Mouse (Mus musculus) neural tube, embryonic 14.5 days (tissue): ENCODE data around the gene Csmd2. TPM values are rescaled to one million over a fixed set of nuclear protein-coding genes. Genes with fewer than 3 reads are reported as not detected.

Source experiments
- ATAC-seq: fragments of 200-750 bp; cut with Nextera tagmentation; 2 replicates; pipeline ENCODE4 v1.8.0; 2017; ENCODE audit warnings: low read depth, mild to moderate bottlenecking, moderate TSS enrichment, moderate library complexity
- H3K27ac ChIP-seq: fragments of 300-500 bp; sonication (generic); 2 replicates; pipeline ENCODE4 v1.5.1; 2014; ENCODE audit warnings: low read depth, mild to moderate bottlenecking, control low read depth, low read length, moderate library complexity, mixed read lengths
- H3K27me3 ChIP-seq: fragments of 300-500 bp; sonication (generic); 2 replicates; pipeline ENCODE4 v1.6.1; 2014; ENCODE audit warnings: low read length; ENCODE audit not compliant: control insufficient read depth, insufficient read depth
- H3K36me3 ChIP-seq: fragments of 300-500 bp; sonication (generic); 2 replicates; pipeline ENCODE4 v1.6.1; 2014; ENCODE audit warnings: low read length, mixed read lengths; ENCODE audit not compliant: control insufficient read depth, insufficient read depth
- H3K4me1 ChIP-seq: fragments of 300-500 bp; sonication (generic); 2 replicates; pipeline ENCODE4 v1.6.1; 2014; ENCODE audit warnings: low read length; ENCODE audit not compliant: control insufficient read depth, insufficient read depth
- H3K4me2 ChIP-seq: fragments of 300-500 bp; sonication (generic); 2 replicates; pipeline ENCODE4 v1.6.1; 2014; ENCODE audit warnings: mild to moderate bottlenecking, low read depth, low read length, control low read depth
- H3K4me3 ChIP-seq: fragments of 300-500 bp; sonication (generic); 2 replicates; pipeline ENCODE4 v1.5.1; 2014; ENCODE audit warnings: low read depth, low read length, control low read depth, mixed read lengths
- H3K9ac ChIP-seq: fragments of 300-500 bp; sonication (generic); replicated peaks from 2 replicates; pipeline ENCODE4 v1.6.1; 2014; ENCODE audit warnings: low read depth, mild to moderate bottlenecking, control low read depth, low read length, mixed read lengths
- H3K9me3 ChIP-seq: fragments of 300-500 bp; sonication (generic); 2 replicates; pipeline ENCODE4 v1.6.1; 2016; ENCODE audit warnings: low read length; ENCODE audit not compliant: control insufficient read depth
- WGBS: fragments of 180-500 bp; shearing (Covaris S2); extraction: QIAGEN DNeasy Blood & Tissue Kit; methylation state at CpG from one replicate; pipeline ENCODE4 v1.1.7; 2014; 5-methylcytosine and 5-hydroxymethylcytosine counted together
- polyA plus RNA-seq: library from polyadenylated mRNA; unstranded; fragments of >200 nt; fragmentation: Nextera tagmentation; extraction: Ambion mirVana; gene quantifications from 2 replicates; pipeline ENCODE4 v1.2.1, GENCODE M21; 2014

The Csmd2 gene
- polyA plus RNA-seq, 1 experiment from 2014 or later: 14.5 TPM

DNA sequence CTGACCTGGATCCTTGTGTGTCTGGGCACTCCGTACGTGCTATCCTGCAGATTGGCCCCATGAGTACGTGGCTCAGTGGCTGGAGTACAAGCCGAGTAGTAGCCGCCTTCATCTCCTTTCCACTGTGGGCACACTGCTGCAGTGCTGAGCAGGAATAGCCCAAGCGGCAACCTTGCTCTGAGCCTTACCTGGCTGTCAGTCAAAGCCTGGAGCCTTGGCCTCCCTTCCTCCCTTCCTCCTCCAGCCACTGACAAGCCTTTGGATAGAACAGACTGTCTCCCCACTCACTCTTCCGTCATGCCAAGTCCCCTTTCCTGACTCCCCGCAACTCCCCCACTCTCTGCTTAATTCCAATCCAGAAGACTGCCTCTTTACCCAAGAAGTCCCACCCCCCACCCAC, 135.6 kb downstream of the Csmd2 start:
- Histone ChIP-seq H3K27me3 (no peaks in the 10 kb centered on the region), H3K36me3 (no peaks in the 10 kb centered on the region), H3K9me3 (no peaks in the 10 kb centered on the region; the same call in 1 of the 2 replicates), H3K4me3 (no peak overlapping the region), H3K9ac (no peak overlapping the region), H3K27ac (no peak overlapping the region), H3K4me1 (no peaks in the 10 kb centered on the region), H3K4me2 (no peak overlapping the region)
- WGBS: 71% methylated on average over 8 of the region's 8 CpGs
- ATAC-seq: no peak

DNA sequence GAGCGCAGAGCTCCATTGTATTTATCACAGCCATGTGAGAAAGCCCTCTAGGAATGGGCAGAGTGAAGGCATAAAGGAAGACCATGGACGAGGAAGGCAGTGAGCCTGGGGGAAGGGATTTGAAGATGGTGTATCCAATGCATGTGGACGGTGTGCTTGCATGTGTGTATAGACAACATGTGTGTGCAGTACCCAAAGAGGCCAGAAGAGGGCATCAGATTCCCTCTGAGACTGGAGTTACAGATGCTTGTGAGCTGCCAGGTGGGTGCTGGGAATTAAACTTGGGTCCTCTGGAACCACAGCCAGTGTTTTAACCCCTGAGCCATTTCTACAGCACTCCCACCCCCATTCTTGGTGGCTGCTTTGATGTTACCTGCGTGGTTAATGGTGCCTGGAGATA, 137.1 kb downstream of the Csmd2 start:
- no peaks in the 10 kb centered on the region; the same call in 1 of the 2 replicates for H3K9me3 ChIP-seq
- ATAC-seq: no peak
- H3K27ac ChIP-seq: no peak overlapping the region
- H3K27me3 ChIP-seq: no peaks in the 10 kb centered on the region
- 65% methylated on average over 4 of the region's 4 CpGs for WGBS
- H3K9ac ChIP-seq: no peak overlapping the region
- no peak overlapping the region for H3K4me2 ChIP-seq
- no peaks in the 10 kb centered on the region for H3K4me1 ChIP-seq
- no peak overlapping the region for H3K4me3 ChIP-seq
- H3K36me3 ChIP-seq: no peaks in the 10 kb centered on the region

DNA sequence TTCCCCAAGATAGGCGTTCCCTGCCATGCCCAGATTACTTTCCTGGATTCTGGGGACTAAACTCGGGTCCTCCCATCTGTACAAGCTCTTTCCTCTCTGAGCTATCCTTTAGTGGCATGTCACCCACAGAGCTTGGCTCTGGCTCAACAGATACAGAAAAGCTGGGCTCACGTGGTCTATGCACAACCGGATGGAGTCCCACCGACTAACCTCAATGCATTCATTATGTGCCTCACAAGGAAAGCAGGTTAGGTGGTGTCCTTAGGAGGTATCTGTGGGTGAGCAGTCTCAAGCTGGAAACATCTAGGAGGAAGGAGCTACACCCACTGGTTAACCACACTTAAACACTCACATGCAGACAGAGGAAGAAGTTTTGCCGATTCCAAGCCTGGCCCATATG, 140.9 kb downstream of the Csmd2 start:
- Histone ChIP-seq H3K4me1 (peaks cover 5% of the 10 kb centered on the region; the same call in 1 of the 2 replicates), H3K4me2 (no peak overlapping the region), H3K4me3 (no peak overlapping the region), H3K36me3 (no peaks in the 10 kb centered on the region), H3K9ac (no peak overlapping the region), H3K9me3 (no peaks in the 10 kb centered on the region; the same call in 1 of the 2 replicates), H3K27me3 (no peaks in the 10 kb centered on the region), H3K27ac (no peak overlapping the region)
- no peak for ATAC-seq
- 72% methylated on average over 6 of the region's 6 CpGs for WGBS

- no peak for ATAC-seq
- Histone ChIP-seq H3K4me3 (no peak overlapping the region), H3K27me3 (no peaks in the 10 kb centered on the region), H3K4me1 (peaks cover 14% of the 10 kb centered on the region), H3K9me3 (no peaks in the 10 kb centered on the region), H3K27ac (no peak overlapping the region), H3K4me2 (no peak overlapping the region), H3K36me3 (no peaks in the 10 kb centered on the region), H3K9ac (no peak overlapping the region)
- 57% methylated on average over 4 of the region's 4 CpGs for WGBS
Measured at GRCm38 (mm10) chr4:128130611-128131142, 143.0 kb downstream of the Csmd2 start.

- H3K4me2 ChIP-seq: no peak overlapping the region
Measured at GRCm38 (mm10) chr4:128131666-128132065, 144.0 kb downstream of the Csmd2 start.

GRCm38 (mm10) chr4:128132876-128133646, 145.4 kb downstream of the Csmd2 start:
- WGBS: 54% methylated on average over 11 of the region's 11 CpGs
- no peak overlapping the region for H3K27ac ChIP-seq

More at GRCm38 (mm10) chr4:128131666-128132065, 144.0 kb downstream of the Csmd2 start:
- no peak overlapping the region for H3K27ac ChIP-seq
- ATAC-seq: no peak
- H3K9ac ChIP-seq: no peak overlapping the region
- no peaks in the 10 kb centered on the region for H3K27me3 ChIP-seq
- WGBS: 80% methylated on average over 4 of the region's 4 CpGs
- peaks cover 14% of the 10 kb centered on the region for H3K4me1 ChIP-seq
- no peak overlapping the region for H3K4me3 ChIP-seq
- no peaks in the 10 kb centered on the region for H3K36me3 ChIP-seq
- no peaks in the 10 kb centered on the region for H3K9me3 ChIP-seq

DNA sequence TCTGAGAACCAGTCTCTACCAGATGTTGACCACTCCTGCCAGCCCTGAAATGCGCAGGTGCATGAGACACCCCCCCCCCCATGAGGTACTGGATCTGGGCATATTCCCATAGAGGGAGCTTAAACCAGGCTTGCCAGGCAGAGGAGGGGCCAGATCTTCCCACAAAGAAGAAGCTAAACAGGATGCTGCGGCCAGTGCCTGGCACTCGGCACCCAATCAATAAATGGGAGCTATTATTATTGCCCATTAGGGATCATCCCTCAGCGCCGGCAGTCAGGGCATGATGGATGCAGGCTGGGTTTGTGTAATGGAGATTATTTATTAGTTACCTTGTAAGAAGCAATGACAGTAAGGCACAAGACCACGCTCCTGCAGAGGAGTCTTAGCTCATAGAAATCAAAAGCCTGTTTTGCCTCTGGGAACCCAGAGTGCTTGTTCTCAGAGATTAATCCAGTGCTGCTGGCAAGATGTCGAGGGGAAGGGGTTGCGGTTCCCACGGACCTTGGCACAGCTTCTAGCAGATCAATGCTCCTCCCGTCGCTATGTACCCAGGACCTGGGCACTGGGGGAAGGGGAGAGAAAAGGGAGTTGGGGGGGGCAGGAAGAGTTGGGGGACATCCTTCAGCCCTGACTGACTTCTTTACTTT, 146.8 kb downstream of the Csmd2 start:
- Histone ChIP-seq H3K4me1 (peaks cover 14% of the 10 kb centered on the region), H3K9ac (no peak overlapping the region), H3K4me3 (no peak overlapping the region), H3K27ac (peak overlapping the region; percentile 58; the same call in 1 of the 2 replicates), H3K4me2 (0 out of 2 replicates have a peak overlapping the region, but pooled peaks have one; percentile 3), H3K36me3 (no peaks in the 10 kb centered on the region), H3K27me3 (no peaks in the 10 kb centered on the region), H3K9me3 (no peaks in the 10 kb centered on the region)
- ATAC-seq: peak; percentile 77
- WGBS: 39% methylated on average over 11 of the region's 11 CpGs

More at GRCm38 (mm10) chr4:128132876-128133646, 145.4 kb downstream of the Csmd2 start:
- Histone ChIP-seq H3K4me3 (no peak overlapping the region), H3K4me1 (peaks cover 14% of the 10 kb centered on the region), H3K9me3 (no peaks in the 10 kb centered on the region), H3K36me3 (no peaks in the 10 kb centered on the region), H3K4me2 (no peak overlapping the region), H3K27me3 (no peaks in the 10 kb centered on the region), H3K9ac (no peak overlapping the region)
- ATAC-seq: no peak

DNA sequence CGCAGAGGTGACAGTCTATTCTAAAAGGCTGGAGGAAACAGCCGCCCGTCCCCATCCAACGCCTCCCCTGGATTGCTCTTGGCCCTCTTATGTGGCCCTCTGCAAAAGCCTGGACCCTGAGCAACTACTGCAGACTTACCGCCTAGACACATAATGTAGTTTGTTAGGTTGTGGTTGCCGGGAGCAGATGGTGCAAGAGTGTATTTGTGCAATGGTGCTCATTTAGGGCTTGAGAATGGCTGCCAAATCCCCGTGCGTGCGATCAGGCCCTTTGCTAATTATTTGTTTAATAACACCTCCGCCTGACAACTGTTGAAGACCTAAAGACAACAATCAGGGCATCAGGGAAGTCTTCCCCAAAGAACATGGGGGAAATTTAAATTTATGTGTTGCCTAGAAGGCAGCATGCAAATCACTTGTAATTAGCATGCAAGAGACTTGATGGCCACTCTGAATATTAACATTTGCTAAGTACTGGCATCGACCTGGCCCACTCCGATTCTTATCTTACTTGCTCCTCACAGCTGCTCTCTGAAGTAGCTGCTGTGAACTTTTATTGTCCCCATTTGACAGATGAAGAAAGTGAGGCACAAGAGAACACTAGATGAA, 147.5 kb downstream of the Csmd2 start:
- Histone ChIP-seq H3K4me1 (peaks cover 14% of the 10 kb centered on the region), H3K27ac (peak overlapping the region; percentile 58; the same call in 1 of the 2 replicates), H3K9me3 (no peaks in the 10 kb centered on the region), H3K4me3 (no peak overlapping the region), H3K4me2 (0 out of 2 replicates have a peak overlapping the region, but pooled peaks have one; percentile 3), H3K27me3 (no peaks in the 10 kb centered on the region), H3K9ac (no peak overlapping the region), H3K36me3 (no peaks in the 10 kb centered on the region)
- peak; percentile 59; the same call in 1 of the 2 replicates for ATAC-seq
- 48% methylated on average over 12 of the region's 12 CpGs for WGBS
